Mouse (Mus musculus): ENCODE measurements around the gene Emx2. TPM values are rescaled to one million over a fixed set of nuclear protein-coding genes. Genes with fewer than 3 reads are reported as not detected.

Gene Emx2
- polyA plus RNA-seq, 1 experiment from 2014 or later: 1.1 TPM

GRCm38 (mm10) chr19:59465751-59466410 lies 7.7 kb downstream of the Emx2 start:
- H3K4me1 ChIP-seq: peaks cover 29% of the 10 kb centered on the region
- H3K9me3 ChIP-seq: no peaks in the 10 kb centered on the region
- peaks cover 100% of the 10 kb centered on the region for H3K27me3 ChIP-seq (ENCODE audit: insufficient read depth, poor library complexity, severe bottlenecking)
- WGBS: 4% methylated on average over 10 of the region's 10 CpGs
- no peak overlapping the region for H3K4me3 ChIP-seq
- no peaks in the 10 kb centered on the region for H3K36me3 ChIP-seq
- H3K27ac ChIP-seq: no peak overlapping the region
- no peak for DNase-seq (ENCODE audit: low spot score)

GRCm38 (mm10) chr19:59466417-59466937 lies 8.3 kb downstream of the Emx2 start:
- WGBS: 4% methylated on average over 6 of the region's 6 CpGs
- H3K4me1 ChIP-seq: peaks cover 35% of the 10 kb centered on the region
- DNase-seq (ENCODE audit: low spot score): no peak

GRCm38 (mm10) chr19:59467016-59467412 lies 8.8 kb downstream of the Emx2 start:
- Histone ChIP-seq H3K4me3 (no peak overlapping the region), H3K27me3 (ENCODE audit: insufficient read depth, poor library complexity, severe bottlenecking) (peaks cover 100% of the 10 kb centered on the region), H3K27ac (no peak overlapping the region), H3K9me3 (no peaks in the 10 kb centered on the region), H3K36me3 (no peaks in the 10 kb centered on the region), H3K4me1 (peaks cover 33% of the 10 kb centered on the region)
- under 1% methylated on average over 19 of the region's 19 CpGs for WGBS
- no peak for DNase-seq (ENCODE audit: low spot score)

More at GRCm38 (mm10) chr19:59466417-59466937, 8.3 kb downstream of the Emx2 start:
- peaks cover 100% of the 10 kb centered on the region for H3K27me3 ChIP-seq (ENCODE audit: insufficient read depth, poor library complexity, severe bottlenecking)
- no peaks in the 10 kb centered on the region for H3K36me3 ChIP-seq
- H3K27ac ChIP-seq: no peak overlapping the region
- H3K9me3 ChIP-seq: no peaks in the 10 kb centered on the region
- H3K4me3 ChIP-seq: no peak overlapping the region

- peaks cover 100% of the 10 kb centered on the region for H3K27me3 ChIP-seq (ENCODE audit: insufficient read depth, poor library complexity, severe bottlenecking)
- peak overlapping the region; percentile 27; the same call in 1 of the 2 replicates for H3K4me3 ChIP-seq
- H3K36me3 ChIP-seq: no peaks in the 10 kb centered on the region
- 1% methylated on average over 23 of the region's 23 CpGs for WGBS
- H3K27ac ChIP-seq: no peak overlapping the region
- peaks cover 31% of the 10 kb centered on the region for H3K4me1 ChIP-seq
- H3K9me3 ChIP-seq: no peaks in the 10 kb centered on the region
- no peak for DNase-seq (ENCODE audit: low spot score)
Observed at GRCm38 (mm10) chr19:59467413-59468064, 9.4 kb downstream of the Emx2 start.

- Histone ChIP-seq H3K27ac (no peak overlapping the region), H3K27me3 (ENCODE audit: insufficient read depth, poor library complexity, severe bottlenecking) (peaks cover 100% of the 10 kb centered on the region), H3K36me3 (no peaks in the 10 kb centered on the region), H3K9me3 (no peaks in the 10 kb centered on the region), H3K4me1 (peaks cover 31% of the 10 kb centered on the region), H3K4me3 (peak overlapping the region; percentile 27; the same call in 1 of the 2 replicates)
- no peak for DNase-seq (ENCODE audit: low spot score)
- 2% methylated on average over 26 of the region's 27 CpGs for WGBS
Observed at GRCm38 (mm10) chr19:59468065-59468810, 10.1 kb downstream of the Emx2 start.

GRCm38 (mm10) chr19:59469035-59469949 lies 11.1 kb downstream of the Emx2 start:
- no peak for DNase-seq (ENCODE audit: low spot score)

GRCm38 (mm10) chr19:59470074-59470630 lies 12.0 kb downstream of the Emx2 start:
- Histone ChIP-seq H3K36me3 (no peaks in the 10 kb centered on the region), H3K4me3 (peak overlapping the region; percentile 23; the same call in 1 of the 2 replicates), H3K27ac (no peak overlapping the region), H3K27me3 (ENCODE audit: insufficient read depth, poor library complexity, severe bottlenecking) (peaks cover 89% of the 10 kb centered on the region), H3K4me1 (peaks cover 31% of the 10 kb centered on the region), H3K9me3 (no peaks in the 10 kb centered on the region)
- 8% methylated on average over 11 of the region's 11 CpGs for WGBS
- no peak for DNase-seq (ENCODE audit: low spot score)

More at GRCm38 (mm10) chr19:59469035-59469949, 11.1 kb downstream of the Emx2 start:
- peaks cover 31% of the 10 kb centered on the region for H3K4me1 ChIP-seq
- peaks cover 97% of the 10 kb centered on the region for H3K27me3 ChIP-seq (ENCODE audit: insufficient read depth, poor library complexity, severe bottlenecking)
- no peaks in the 10 kb centered on the region for H3K9me3 ChIP-seq
- peak overlapping the region; percentile 51 for H3K4me3 ChIP-seq
- H3K36me3 ChIP-seq: no peaks in the 10 kb centered on the region
- under 1% methylated on average over 35 of the region's 35 CpGs for WGBS
- no peak overlapping the region; the same call in 1 of the 2 replicates for H3K27ac ChIP-seq

GRCm38 (mm10) chr19:59470913-59471312 lies 12.7 kb downstream of the Emx2 start:
- H3K27ac ChIP-seq: 0 out of 2 replicates have a peak overlapping the region, but pooled peaks have one; percentile 16
- H3K36me3 ChIP-seq: no peaks in the 10 kb centered on the region
- H3K4me3 ChIP-seq: peak overlapping the region; percentile 49

GRCm38 (mm10) chr19:59472844-59473243 lies 14.7 kb downstream of the Emx2 start:
- Histone ChIP-seq H3K4me3 (no peak overlapping the region), H3K36me3 (no peaks in the 10 kb centered on the region), H3K4me1 (peaks cover 28% of the 10 kb centered on the region), H3K27ac (no peak overlapping the region), H3K9me3 (no peaks in the 10 kb centered on the region), H3K27me3 (ENCODE audit: insufficient read depth, poor library complexity, severe bottlenecking) (peaks cover 68% of the 10 kb centered on the region)
- no peak for DNase-seq (ENCODE audit: low spot score)
- WGBS: 76% methylated on average over 2 of the region's 2 CpGs

More at GRCm38 (mm10) chr19:59470913-59471312, 12.7 kb downstream of the Emx2 start:
- WGBS: under 1% methylated on average over 13 of the region's 13 CpGs
- no peak for DNase-seq (ENCODE audit: low spot score)
- Histone ChIP-seq H3K4me1 (peaks cover 31% of the 10 kb centered on the region), H3K27me3 (ENCODE audit: insufficient read depth, poor library complexity, severe bottlenecking) (peaks cover 83% of the 10 kb centered on the region), H3K9me3 (no peaks in the 10 kb centered on the region)

- Histone ChIP-seq H3K9me3 (no peaks in the 10 kb centered on the region), H3K27me3 (ENCODE audit: insufficient read depth, poor library complexity, severe bottlenecking) (peaks cover 19% of the 10 kb centered on the region; the same call in 1 of the 2 replicates), H3K4me3 (no peak overlapping the region), H3K27ac (no peak overlapping the region), H3K4me1 (no peaks in the 10 kb centered on the region), H3K36me3 (no peaks in the 10 kb centered on the region)
- peak; percentile 53 for DNase-seq (ENCODE audit: low spot score)
- 79% methylated on average over 3 of the region's 3 CpGs for whole genome bisulfite sequencing
Observed at GRCm38 (mm10) chr19:59479912-59480311, 21.7 kb downstream of the Emx2 start.

- H3K4me3 ChIP-seq: no peak overlapping the region
- 77% methylated on average over 3 of the region's 3 CpGs for WGBS
- no peak overlapping the region for H3K27ac ChIP-seq
- H3K36me3 ChIP-seq: no peaks in the 10 kb centered on the region
- no peaks in the 10 kb centered on the region for H3K4me1 ChIP-seq
- H3K9me3 ChIP-seq: no peaks in the 10 kb centered on the region
- H3K27me3 ChIP-seq (ENCODE audit: insufficient read depth, poor library complexity, severe bottlenecking): peaks cover 19% of the 10 kb centered on the region; the same call in 1 of the 2 replicates
- DNase-seq (ENCODE audit: low spot score): peak; percentile 43
Observed at GRCm38 (mm10) chr19:59480563-59480962, 22.4 kb downstream of the Emx2 start.

Data from heart, embryonic 10.5 days (tissue).